Mouse (Mus musculus) Patski (cell line): ENCODE results near the gene Slc39a1. TPM values are rescaled to one million over a fixed set of nuclear protein-coding genes. Genes with fewer than 3 reads are reported as not detected.
"Not testable (repeated sequence)": the region's sequence is repeated elsewhere in the genome, so short reads cannot be mapped to it uniquely, and the experiment has no call there.

Experiments
- ATAC-seq: fragments of 100-300 bp; one replicate; pipeline ENCODE4 v1.8.0; 2021
- CTCF ChIA-PET: fragments of 350-600 bp; sonication (Branson Sonifier 250); formaldehyde crosslinking; loops from one replicate; lab custom pipeline; 2022; ENCODE audit warnings: inconsistent platforms; lab: Charles Lee
- POLR2A ChIA-PET: fragments of 350-600 bp; sonication (Branson Sonifier 250); formaldehyde crosslinking; loops from one replicate; lab custom pipeline; 2022; ENCODE audit warnings: antibody characterized with exemption, inconsistent platforms; lab: Charles Lee
- DNase-seq: peaks from one replicate; pipeline ENCODE4 v3.0.0-alpha.2; 2011; ENCODE audit warnings: low read depth, low spot score
- H3K27me3 ChIP-seq: fragments of 371-371 bp; one replicate; pipeline ENCODE4 v1.5.1; 2021
- CTCF ChIP-seq: fragments of 100-300 bp; IDR thresholded peaks from one replicate; pipeline ENCODE4 v1.5.1; 2021
- in situ Hi-C: fragments of 300-500 bp; cut with MboI; formaldehyde crosslinking; loops from 3 replicates; pipeline ENCODE4 v1.11.1; 2018; ENCODE audit warnings: low pct_unique_long_range_greater_than_20kb, mixed read lengths
- polyA plus RNA-seq: library from polyadenylated mRNA; unstranded; gene quantifications from one replicate; pipeline ENCODE4 v1.2.3, GENCODE M21; 2021

Gene Slc39a1
- polyA plus RNA-seq, 1 experiment from 2014 or later: 243 TPM

DNA sequence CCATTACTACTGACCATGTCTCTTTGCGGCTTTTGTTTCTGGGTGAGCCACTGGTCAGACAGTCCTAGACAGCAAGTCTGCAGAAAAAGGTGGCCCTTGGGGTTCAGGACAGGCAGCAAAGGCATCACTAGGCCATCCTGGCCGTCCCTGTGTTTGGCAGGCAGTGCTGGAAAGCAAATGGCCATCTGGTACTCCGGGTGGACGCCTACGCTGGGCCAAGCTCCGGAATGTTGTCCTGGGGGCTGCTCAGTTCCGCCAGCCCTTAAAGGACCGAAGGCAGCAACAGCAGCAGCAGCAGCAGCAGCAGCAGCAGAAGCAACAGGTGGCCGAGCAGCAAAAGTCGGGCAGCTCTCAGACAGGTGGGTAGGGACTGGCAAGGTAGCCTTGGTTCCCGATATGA lies 27.3 kb downstream of the Slc39a1 start:
- TF ChIP-seq CTCF: no peak
- H3K27me3 ChIP-seq: no peaks in the 10 kb centered on the region
- POLR2A ChIA-PET: interaction anchor here (0.8 kb wide), 1 partner anchor 18 kb away, joined by 3 read pairs; the partner anchor contains the start of gene Gatad2b
- DNase-seq (no peak), ATAC-seq (no peak)
- in situ Hi-C loops: no loop called here
- CTCF ChIA-PET: interaction anchor here (1.5 kb wide), 1 partner anchor 9 kb away, joined by 7 read pairs; no protein-coding TSS in a partner anchor

DNA sequence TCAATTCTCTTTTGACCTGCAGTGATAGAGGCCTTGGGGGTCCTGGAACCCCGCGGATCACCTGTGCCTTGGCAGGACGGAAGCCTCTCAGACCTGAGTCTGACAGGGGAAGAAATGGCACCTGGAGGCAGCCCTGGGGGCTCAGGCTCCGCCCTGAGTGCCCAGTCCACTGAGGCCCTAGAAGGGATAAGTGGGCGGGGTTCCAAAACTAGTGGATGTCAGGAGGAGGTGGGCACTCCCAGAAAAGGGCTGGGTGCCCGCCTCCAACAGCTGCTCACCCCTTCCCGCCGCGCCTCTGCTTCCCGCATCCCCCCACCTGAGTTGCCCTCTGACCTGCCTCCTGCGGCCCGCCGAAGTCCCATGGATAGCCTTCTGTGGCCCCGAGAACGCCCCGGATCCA lies 28.9 kb downstream of the Slc39a1 start:
- H3K27me3 ChIP-seq: no peaks in the 10 kb centered on the region
- in situ Hi-C loops: no loop called here
- TF ChIP-seq CTCF: no peak
- ATAC-seq: no peak
- CTCF ChIA-PET: interaction anchor here (1.1 kb wide), 1 partner anchor 97 kb away, joined by 3 read pairs; no protein-coding TSS in a partner anchor
- DNase-seq: no peak
- POLR2A ChIA-PET: no interaction called here

DNA sequence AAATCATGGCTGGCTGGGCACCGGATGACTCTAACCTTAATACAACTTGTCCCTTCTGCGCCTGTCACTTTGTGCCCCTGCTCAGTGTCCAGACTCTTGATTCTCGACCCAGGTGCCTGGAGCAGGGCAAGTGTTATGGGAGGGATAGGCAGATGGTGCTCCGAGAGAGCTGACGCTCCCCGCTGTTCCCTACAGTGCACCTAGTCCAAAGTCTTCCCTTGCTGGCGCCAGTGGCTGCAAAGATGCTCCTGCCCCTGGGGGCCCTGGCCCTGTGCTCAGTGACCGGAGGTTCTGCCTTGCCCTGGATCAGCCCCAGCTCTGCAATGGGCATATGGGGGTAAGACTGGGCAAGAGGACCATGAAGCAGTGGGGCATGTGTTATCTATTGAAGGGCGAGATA lies 29.8 kb downstream of the Slc39a1 start:
- CTCF ChIA-PET: no interaction called here
- no peak for ATAC-seq
- no peak for TF ChIP-seq CTCF
- in situ Hi-C loops: no loop called here
- H3K27me3 ChIP-seq: no peaks in the 10 kb centered on the region
- DNase-seq: no peak
- POLR2A ChIA-PET: no interaction called here

DNA sequence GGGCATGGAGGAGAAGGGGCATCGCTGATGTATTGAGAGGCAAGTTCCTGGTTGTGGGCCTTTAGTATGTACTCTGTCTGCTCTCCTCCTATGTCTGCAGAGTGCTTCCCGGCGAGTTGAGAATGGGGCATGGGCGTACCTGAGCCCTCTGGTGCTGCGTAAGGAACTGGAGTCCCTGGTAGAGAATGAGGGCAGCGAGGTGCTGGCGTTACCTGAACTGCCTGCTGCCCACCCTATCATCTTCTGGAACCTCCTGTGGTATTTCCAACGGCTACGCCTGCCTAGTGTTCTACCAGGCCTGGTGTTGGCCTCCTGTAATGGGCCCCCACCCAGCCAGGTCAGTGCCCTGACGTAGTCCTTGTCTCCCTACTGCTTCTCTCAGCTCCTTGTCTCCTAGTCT lies 30.2 kb downstream of the Slc39a1 start:
- TF ChIP-seq CTCF: no peak
- in situ Hi-C loops: no loop called here
- DNase-seq (no peak), ATAC-seq (no peak)
- H3K27me3 ChIP-seq: no peaks in the 10 kb centered on the region
- POLR2A ChIA-PET: no interaction called here
- CTCF ChIA-PET: no interaction called here

DNA sequence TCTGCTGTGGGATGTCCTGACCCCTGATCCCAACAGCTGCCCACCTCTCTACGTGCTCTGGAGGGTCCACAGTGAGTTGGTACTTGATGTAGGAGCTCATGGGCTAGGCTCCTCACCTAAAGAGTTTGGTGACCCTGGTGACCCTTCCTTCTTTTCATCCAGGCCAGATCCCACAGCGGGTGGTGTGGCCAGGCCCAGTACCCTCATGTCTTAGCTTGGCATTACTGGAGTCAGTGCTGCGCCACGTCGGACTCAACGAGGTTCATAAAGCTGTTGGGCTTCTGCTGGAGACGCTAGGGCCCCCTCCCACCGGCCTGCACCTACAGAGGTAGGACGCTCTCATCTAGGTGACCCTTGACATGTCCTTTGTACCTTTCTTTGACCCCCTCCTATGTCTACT lies 31.2 kb downstream of the Slc39a1 start:
- ATAC-seq: no peak
- in situ Hi-C loops: no loop called here
- TF ChIP-seq CTCF: no peak
- POLR2A ChIA-PET: no interaction called here
- no peak for DNase-seq
- no peaks in the 10 kb centered on the region for H3K27me3 ChIP-seq
- CTCF ChIA-PET: interaction anchor here (1.3 kb wide), 1 partner anchor 36 kb away, joined by 3 read pairs; the partner anchor contains the start of gene Creb3l4

DNA sequence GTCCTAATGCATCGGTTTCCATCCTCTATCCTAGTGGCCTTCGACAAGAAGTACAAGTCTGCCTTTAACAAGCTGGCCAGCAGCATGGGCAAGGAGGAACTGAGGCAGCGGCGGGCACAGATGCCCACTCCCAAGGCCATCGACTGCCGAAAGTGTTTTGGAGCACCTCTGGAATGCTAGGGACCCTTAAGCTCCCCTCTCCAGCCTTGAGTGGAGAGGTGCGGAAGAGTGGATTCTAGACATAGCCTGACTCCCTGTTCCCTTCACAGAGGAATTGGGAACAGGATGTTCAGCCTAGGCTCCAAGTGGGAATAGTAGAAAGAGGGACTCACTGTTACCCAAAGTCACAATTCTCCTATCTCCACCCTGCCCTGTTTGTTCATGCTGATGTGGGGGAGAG lies 31.8 kb downstream of the Slc39a1 start:
- CTCF ChIA-PET: interaction anchor here (0.7 to 2.2 kb wide), 4 partner anchors 13 to 86 kb away, joined by 3 to 9 read pairs (median 3); partner anchors contain the start of gene Creb3l4
- TF ChIP-seq CTCF: no peak
- no peak for DNase-seq
- POLR2A ChIA-PET: no interaction called here
- no peak for ATAC-seq
- H3K27me3 ChIP-seq: no peaks in the 10 kb centered on the region
- in situ Hi-C loops: loop anchor here (5.0 kb wide), 1 partner anchor 73 kb away; no protein-coding TSS in a partner anchor

DNA sequence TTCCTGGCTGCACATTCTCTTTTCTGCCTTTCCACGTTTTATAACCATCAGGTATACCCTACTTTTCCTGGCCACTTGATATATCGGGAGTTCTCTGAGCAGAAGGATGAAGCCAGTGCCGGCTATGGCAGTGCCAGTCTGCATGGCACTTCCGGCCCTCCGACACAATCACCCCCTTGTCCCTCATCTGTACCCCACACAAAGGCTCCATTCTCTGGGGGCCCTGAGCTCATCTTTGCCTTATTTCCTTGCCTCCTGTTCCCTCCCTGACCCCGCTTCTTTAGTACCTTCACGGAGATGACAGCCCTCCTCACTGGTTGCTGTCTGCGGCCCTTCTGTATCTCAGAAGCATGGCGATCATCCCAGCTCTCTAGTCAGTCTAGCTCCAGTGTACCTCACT lies 32.7 kb downstream of the Slc39a1 start:
- in situ Hi-C loops: loop anchor here (5.0 kb wide), 1 partner anchor 72 kb away; no protein-coding TSS in a partner anchor
- CTCF ChIA-PET: interaction anchor here (2.2 kb wide), 1 partner anchor 14 kb away, joined by 9 read pairs; no protein-coding TSS in a partner anchor

DNA sequence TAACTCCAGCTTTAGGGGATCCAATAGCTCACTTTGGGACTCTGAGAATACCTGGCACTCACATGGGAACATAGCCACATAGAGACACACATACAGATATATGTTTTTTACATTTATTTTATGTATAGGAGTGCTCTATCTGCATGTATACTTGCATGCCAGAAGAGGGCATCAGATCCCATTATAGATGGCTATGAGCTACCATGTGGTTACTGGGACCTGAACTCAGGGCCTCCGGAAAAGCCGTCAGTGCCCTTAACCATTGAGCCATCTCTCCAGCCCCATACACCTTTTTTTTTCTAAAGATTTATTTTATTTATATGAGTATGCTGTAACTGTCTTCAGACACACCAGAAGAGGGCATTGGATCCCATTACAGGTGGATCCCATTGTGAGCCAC lies 36.2 kb downstream of the Slc39a1 start:
- ATAC-seq (no peak), DNase-seq (no peak)
- POLR2A ChIA-PET: interaction anchor here (0.5 to 1.3 kb wide), 4 partner anchors 8 to 89 kb away, joined by 3 to 4 read pairs (median 3); partner anchors contain the start of genes Gatad2b, Rab13 and Rps27
- CTCF ChIA-PET: interaction anchor here (0.7 to 2.2 kb wide), 6 partner anchors 9 to 180 kb away, joined by 3 to 10 read pairs (median 4); partner anchors contain the start of gene Gatad2b
- TF ChIP-seq CTCF: no peak
- in situ Hi-C loops: loop anchor here (5.0 kb wide), 1 partner anchor 68 kb away; no protein-coding TSS in a partner anchor
- no peaks in the 10 kb centered on the region for H3K27me3 ChIP-seq

More for the DNA sequence above, 32.7 kb downstream of the Slc39a1 start:
- POLR2A ChIA-PET: no interaction called here
- no peak for ATAC-seq
- TF ChIP-seq CTCF: no peak
- DNase-seq: no peak
- H3K27me3 ChIP-seq: no peaks in the 10 kb centered on the region

DNA sequence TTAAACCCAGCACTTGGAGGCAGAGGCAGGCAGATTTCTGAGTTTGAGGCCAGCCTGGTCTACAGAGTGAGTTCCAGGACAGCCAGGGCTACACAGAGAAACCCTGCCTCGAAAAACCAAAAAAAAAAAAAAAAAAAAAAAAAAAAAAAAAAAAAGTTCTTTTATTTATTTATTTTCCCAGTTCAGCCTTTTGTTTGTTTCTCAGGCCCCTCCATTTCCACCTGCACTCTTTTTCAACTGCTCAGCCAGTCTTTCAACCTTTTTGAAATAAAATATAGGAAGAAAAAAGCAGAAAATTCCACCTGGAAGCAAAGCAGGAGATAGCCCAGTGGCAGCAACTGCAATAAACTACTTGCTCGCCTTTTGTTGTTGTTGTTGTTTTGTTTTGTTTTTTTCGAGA lies 41.4 kb downstream of the Slc39a1 start:
- DNase-seq, in situ Hi-C loops, POLR2A ChIA-PET, ATAC-seq, H3K27me3 ChIP-seq: not testable (repeated sequence)
- CTCF ChIA-PET: interaction anchor here (1.6 kb wide), 1 partner anchor 19 kb away, joined by 3 read pairs; no protein-coding TSS in a partner anchor

DNA sequence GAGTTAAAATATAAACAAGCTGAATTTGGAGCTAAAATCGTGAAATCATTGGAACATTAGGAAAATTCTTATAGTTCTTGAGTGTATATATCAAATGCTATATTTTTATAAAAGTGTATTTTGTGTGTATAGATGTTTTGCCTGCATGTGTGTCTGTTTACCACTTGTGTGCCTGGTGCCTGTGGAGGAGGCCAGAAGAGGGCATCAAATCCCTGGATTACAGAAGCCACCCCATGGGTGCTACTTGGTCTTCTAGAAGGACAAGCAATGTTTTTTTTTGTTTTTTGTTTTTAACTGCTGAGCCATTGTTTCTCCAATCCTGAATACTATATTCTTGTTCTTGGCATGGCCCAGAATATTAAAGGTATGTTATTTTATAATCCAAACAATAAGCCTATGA lies 42.6 kb downstream of the Slc39a1 start:
- in situ Hi-C loops: no loop called here
- ChIA-PET CTCF (interaction anchor here (0.8 to 1.0 kb wide), 3 partner anchors 9 to 83 kb away, joined by 3 read pairs; no protein-coding TSS in a partner anchor), POLR2A (interaction anchor here (0.5 kb wide), 1 partner anchor 71 kb away, joined by 7 read pairs; no protein-coding TSS in a partner anchor)
- ATAC-seq: no peak
- DNase-seq: no peak
- TF ChIP-seq CTCF: peak; percentile 49
- no peaks in the 10 kb centered on the region for H3K27me3 ChIP-seq

DNA sequence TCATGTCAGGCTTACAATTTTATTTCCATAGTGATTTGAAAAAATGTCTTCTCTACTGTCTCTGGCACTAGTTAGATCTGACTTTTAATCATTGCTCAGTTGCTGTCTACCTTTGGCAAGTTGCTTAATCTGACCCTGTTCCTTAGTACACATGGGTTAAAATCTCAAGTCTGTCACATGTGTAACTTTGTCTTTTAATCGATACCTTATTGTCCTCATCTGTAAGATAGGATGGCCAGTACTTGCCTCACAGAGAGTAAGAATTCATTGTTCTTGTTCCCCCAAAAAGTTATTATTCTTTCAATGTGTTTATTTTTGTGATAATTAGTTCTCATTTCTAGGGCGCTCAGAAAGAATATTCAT lies 44.0 kb downstream of the Slc39a1 start:
- in situ Hi-C loops: no loop called here
- TF ChIP-seq CTCF: no peak
- CTCF ChIA-PET: interaction anchor here (0.9 to 1.9 kb wide), 3 partner anchors 9 to 54 kb away, joined by 3 to 10 read pairs (median 4); no protein-coding TSS in a partner anchor
- DNase-seq (no peak), ATAC-seq (no peak)
- H3K27me3 ChIP-seq: no peaks in the 10 kb centered on the region
- POLR2A ChIA-PET: interaction anchor here (0.6 to 1.2 kb wide), 6 partner anchors 8 to 143 kb away, joined by 3 to 5 read pairs (median 4); partner anchors contain the start of gene Dennd4b
